Mouse (Mus musculus) embryonic fibroblast, embryonic 13.5 days (primary cell): ENCODE results near the gene Gtf2f2.

Source experiments
- CTCF ChIP-seq: IDR thresholded peaks from 2 replicates; pipeline ENCODE4 v1.5.1; 2011; ENCODE audit warnings: mild to moderate bottlenecking, control low read depth, low read length, moderate library complexity, borderline replicate concordance; ENCODE audit not compliant: insufficient read depth
- POLR2A ChIP-seq: IDR thresholded peaks from 2 replicates; pipeline ENCODE4 v1.6.1; 2011; ENCODE audit warnings: low read depth, mild to moderate bottlenecking, control low read depth, low read length, moderate library complexity

GRCm38 (mm10) chr14:75849236-75849635 lies 161.4 kb downstream of the Gtf2f2 start:
- TF ChIP-seq CTCF (no peak), POLR2A (0 out of 2 replicates have a peak, but pooled peaks have one; percentile 2)
